Mouse (Mus musculus) heart, embryonic 14.5 days (tissue): Measurements from ENCODE around the gene Gm11639. TPM values are rescaled to one million over a fixed set of nuclear protein-coding genes. Genes with fewer than 3 reads are reported as not detected.

Experiments used
- ATAC-seq: fragments of 200-750 bp; cut with Nextera tagmentation; 2 replicates; pipeline ENCODE4 v1.8.0; 2017; ENCODE audit warnings: low read depth, moderate TSS enrichment; ENCODE audit not compliant: insufficient number of reproducible peaks, insufficient read depth, low FRiP score
- H3K27ac ChIP-seq, 2 experiments: fragments of 200-500 bp in 1 of 2; fragments of 300-500 bp in 1 of 2; sonication (generic) in 1 of 2; replicated peaks in 1 of 2; 2 replicates each; pipeline ENCODE4 v1.5.1; 2012 to 2014; ENCODE audit warnings: low read depth in 2 of 2, low read length in 2 of 2, control low read depth in 1 of 2, mild to moderate bottlenecking in 1 of 2, mixed read lengths in 1 of 2; ENCODE audit not compliant: control insufficient read depth in 1 of 2, insufficient read depth in 1 of 2
- H3K27me3 ChIP-seq: fragments of 300-500 bp; sonication (generic); 2 replicates; pipeline ENCODE4 v1.6.1; 2014; ENCODE audit warnings: mild to moderate bottlenecking, low read length, control low read depth; ENCODE audit not compliant: control insufficient read depth, insufficient read depth
- H3K36me3 ChIP-seq: fragments of 300-500 bp; sonication (generic); 2 replicates; pipeline ENCODE4 v1.6.1; 2014; ENCODE audit warnings: mild to moderate bottlenecking, control low read depth, low read length, mixed read lengths; ENCODE audit not compliant: control insufficient read depth, insufficient read depth
- H3K4me1 ChIP-seq, 2 experiments: fragments of 200-500 bp in 1 of 2; fragments of 300-500 bp in 1 of 2; sonication (generic) in 1 of 2; 2 replicates each; pipeline ENCODE4 v1.6.1; 2012 to 2014; ENCODE audit warnings: low read length in 2 of 2, control low read depth in 1 of 2, mixed read lengths in 1 of 2; ENCODE audit not compliant: control insufficient read depth in 2 of 2, insufficient read depth in 2 of 2
- H3K4me2 ChIP-seq: fragments of 300-500 bp; sonication (generic); 2 replicates; pipeline ENCODE4 v1.6.1; 2014; ENCODE audit warnings: mild to moderate bottlenecking, low read length
- H3K4me3 ChIP-seq, 2 experiments: fragments of 200-500 bp in 1 of 2; fragments of 300-500 bp in 1 of 2; sonication (generic) in 1 of 2; 2 replicates each; pipeline ENCODE4 v1.5.1; 2012 to 2014; ENCODE audit warnings: low read length in 2 of 2, mild to moderate bottlenecking in 2 of 2, control low read depth in 1 of 2, low read depth in 1 of 2, moderate library complexity in 1 of 2; ENCODE audit not compliant: control insufficient read depth in 1 of 2, insufficient read depth in 1 of 2
- H3K9ac ChIP-seq: fragments of 300-500 bp; sonication (generic); 2 replicates; pipeline ENCODE4 v1.6.1; 2014; ENCODE audit warnings: mild to moderate bottlenecking, low read length
- H3K9me3 ChIP-seq: fragments of 300-500 bp; sonication (generic); 2 replicates; pipeline ENCODE4 v1.6.1; 2016; ENCODE audit warnings: low read length, control low read depth; ENCODE audit not compliant: control insufficient read depth
- WGBS: fragments of 180-500 bp; shearing (Covaris S2); extraction: QIAGEN DNeasy Blood & Tissue Kit; methylation state at CpG from one replicate; pipeline ENCODE4 v1.1.7; 2014; 5-methylcytosine and 5-hydroxymethylcytosine counted together
- polyA plus RNA-seq: library from polyadenylated mRNA; unstranded; fragments of >200 nt; fragmentation: Nextera tagmentation; extraction: Ambion mirVana; gene quantifications from 2 replicates; pipeline ENCODE4 v1.2.1, GENCODE M21; 2014

Gm11639 gene
- polyA plus RNA-seq, 1 experiment from 2014 or later = not detected

GRCm38 (mm10) chr11:104704097-104704496 lies 18.6 kb downstream of the Gm11639 start:
- ATAC-seq = no peak
- Histone ChIP-seq H3K9me3 (no peaks in the 10 kb centered on the region; the same call in 1 of the 2 replicates), H3K4me3 (no peak overlapping the region), H3K27ac (no peak overlapping the region), H3K4me2 (no peak overlapping the region), H3K36me3 (no peaks in the 10 kb centered on the region), H3K4me1 (no peaks in the 10 kb centered on the region), H3K9ac (no peak overlapping the region), H3K27me3 (no peaks in the 10 kb centered on the region)
- WGBS = 73% methylated on average over 15 of the region's 15 CpGs

- ATAC-seq = no peak
- Histone ChIP-seq H3K4me1 (no peaks in the 10 kb centered on the region), H3K9ac (no peak overlapping the region), H3K4me2 (no peak overlapping the region), H3K27me3 (no peaks in the 10 kb centered on the region), H3K27ac (no peak overlapping the region), H3K9me3 (no peaks in the 10 kb centered on the region; the same call in 1 of the 2 replicates), H3K4me3 (no peak overlapping the region), H3K36me3 (no peaks in the 10 kb centered on the region)
- 55% methylated on average over 2 of the region's 2 CpGs for WGBS
Observed at GRCm38 (mm10) chr11:104707084-104707483, 21.6 kb downstream of the Gm11639 start.

GRCm38 (mm10) chr11:104744995-104745568 lies 59.6 kb downstream of the Gm11639 start:
- ATAC-seq = no peak
- Histone ChIP-seq H3K27ac (no peak overlapping the region), H3K27me3 (no peaks in the 10 kb centered on the region), H3K4me3 (no peak overlapping the region), H3K36me3 (no peaks in the 10 kb centered on the region), H3K9me3 (no peaks in the 10 kb centered on the region), H3K4me1 (no peaks in the 10 kb centered on the region), H3K4me2 (no peak overlapping the region), H3K9ac (no peak overlapping the region)
- 79% methylated on average over 8 of the region's 9 CpGs for WGBS

GRCm38 (mm10) chr11:104765762-104766161 lies 80.3 kb downstream of the Gm11639 start:
- Histone ChIP-seq H3K9ac (no peak overlapping the region), H3K4me2 (no peak overlapping the region), H3K9me3 (no peaks in the 10 kb centered on the region), H3K36me3 (no peaks in the 10 kb centered on the region), H3K27ac (no peak overlapping the region), H3K27me3 (no peaks in the 10 kb centered on the region), H3K4me3 (no peak overlapping the region), H3K4me1 (no peaks in the 10 kb centered on the region)
- no peak for ATAC-seq
- 27% methylated on average over 6 of the region's 6 CpGs for WGBS

- Histone ChIP-seq H3K36me3 (no peaks in the 10 kb centered on the region), H3K4me3 (no peak overlapping the region), H3K9me3 (no peaks in the 10 kb centered on the region), H3K9ac (no peak overlapping the region), H3K27me3 (no peaks in the 10 kb centered on the region), H3K4me1 (no peaks in the 10 kb centered on the region), H3K4me2 (no peak overlapping the region), H3K27ac (no peak overlapping the region)
- 44% methylated on average over 1 of the region's 1 CpGs for WGBS
- ATAC-seq = no peak
Observed at GRCm38 (mm10) chr11:104767068-104767467, 81.6 kb downstream of the Gm11639 start.

- Histone ChIP-seq H3K9ac (no peak overlapping the region), H3K27me3 (no peaks in the 10 kb centered on the region), H3K27ac (no peak overlapping the region), H3K4me1 (no peaks in the 10 kb centered on the region), H3K9me3 (no peaks in the 10 kb centered on the region), H3K4me3 (no peak overlapping the region), H3K36me3 (no peaks in the 10 kb centered on the region), H3K4me2 (no peak overlapping the region)
- no peak for ATAC-seq
- WGBS = 8% methylated on average over 5 of the region's 5 CpGs
Observed at GRCm38 (mm10) chr11:104768072-104768471, 82.6 kb downstream of the Gm11639 start.

GRCm38 (mm10) chr11:104778796-104779195 lies 93.3 kb downstream of the Gm11639 start:
- Histone ChIP-seq H3K36me3 (no peaks in the 10 kb centered on the region), H3K9me3 (no peaks in the 10 kb centered on the region), H3K9ac (no peak overlapping the region), H3K27me3 (no peaks in the 10 kb centered on the region), H3K4me1 (no peaks in the 10 kb centered on the region), H3K4me2 (no peak overlapping the region), H3K4me3 (no peak overlapping the region), H3K27ac (no peak overlapping the region)
- 80% methylated on average over 2 of the region's 2 CpGs for WGBS
- ATAC-seq = no peak

- Histone ChIP-seq H3K4me1 (no peaks in the 10 kb centered on the region), H3K36me3 (no peaks in the 10 kb centered on the region), H3K9me3 (no peaks in the 10 kb centered on the region), H3K4me3 (no peak overlapping the region), H3K27me3 (no peaks in the 10 kb centered on the region), H3K4me2 (no peak overlapping the region), H3K27ac (no peak overlapping the region), H3K9ac (no peak overlapping the region)
- ATAC-seq = no peak
- WGBS = 83% methylated on average over 2 of the region's 2 CpGs
Observed at GRCm38 (mm10) chr11:104944723-104945122, 259.2 kb downstream of the Gm11639 start.
